Mouse (Mus musculus) E14TG2a.4 (cell line): Measurements from ENCODE around the gene Trip13.

Experiments used
- H3K27me3 ChIP-seq: 2 replicates; pipeline ENCODE4 v1.6.1; 2014; ENCODE audit warnings: low read length, control low read depth; ENCODE audit not compliant: insufficient read depth
- H3K36me3 ChIP-seq: 2 replicates; pipeline ENCODE4 v1.6.1; 2014; ENCODE audit warnings: low read length, control low read depth; ENCODE audit not compliant: insufficient read depth
- H3K4me1 ChIP-seq: replicated peaks from 2 replicates; pipeline ENCODE4 v1.6.1; 2014; ENCODE audit warnings: low read depth, low read length, control low read depth
- H3K4me3 ChIP-seq: replicated peaks from 2 replicates; pipeline ENCODE4 v1.5.1; 2014; ENCODE audit warnings: mild to moderate bottlenecking, low read length
- H3K9me3 ChIP-seq: 2 replicates; pipeline ENCODE4 v1.6.1; 2014; ENCODE audit warnings: low read length, control low read depth
- CTCF ChIP-seq: conservative IDR thresholded peaks from 2 replicates; pipeline ENCODE4 v1.5.1; 2014; ENCODE audit warnings: low read length
- NANOG ChIP-seq: IDR thresholded peaks from 2 replicates; pipeline ENCODE4 v1.6.1; 2014; ENCODE audit warnings: borderline replicate concordance, low read length, mixed read lengths
- POU5F1 ChIP-seq: IDR thresholded peaks from 2 replicates; pipeline ENCODE4 v1.6.1; 2014; ENCODE audit warnings: low read length, borderline replicate concordance

Trip13 gene

GRCm38 (mm10) chr13:73937321-73938176 is at the start of gene Trip13, which contains the start of gene Brd9:
TSS of gene Trip13 (minus strand) at chr13:73937784.
TSS of gene Brd9 (plus strand) at chr13:73937811.
- peaks cover 59% of the 10 kb centered on the region for H3K36me3 ChIP-seq
- TF ChIP-seq CTCF (no peak), POU5F1 (no peak), NANOG (no peak)
- peaks cover 23% of the 10 kb centered on the region for H3K4me1 ChIP-seq
- no peaks in the 10 kb centered on the region for H3K27me3 ChIP-seq
- H3K9me3 ChIP-seq, result no peaks in the 10 kb centered on the region
- H3K4me3 ChIP-seq, result peak within 1 kb of the TSS; percentile 90

- no peak for TF ChIP-seq CTCF
- TF ChIP-seq POU5F1, result no peak
- no peak for TF ChIP-seq NANOG
These were observed 39.4 kb upstream of the Trip13 start for GRCm38 (mm10) chr13:73976935-73977334.

GRCm38 (mm10) chr13:73974523-73974922 is 36.9 kb upstream of the Trip13 start:
- H3K36me3 ChIP-seq, result no peaks in the 10 kb centered on the region
- H3K9me3 ChIP-seq, result peaks cover 18% of the 10 kb centered on the region
- TF ChIP-seq CTCF (no peak), POU5F1 (no peak), NANOG (no peak)
- H3K27me3 ChIP-seq, result no peaks in the 10 kb centered on the region; the same call in 1 of the 2 replicates
- H3K4me1 ChIP-seq, result no peaks in the 10 kb centered on the region
- no peak overlapping the region for H3K4me3 ChIP-seq

More at GRCm38 (mm10) chr13:73976935-73977334, 39.4 kb upstream of the Trip13 start:
- Histone ChIP-seq H3K4me3 (no peak overlapping the region), H3K27me3 (no peaks in the 10 kb centered on the region; the same call in 1 of the 2 replicates), H3K9me3 (no peaks in the 10 kb centered on the region), H3K4me1 (no peaks in the 10 kb centered on the region), H3K36me3 (no peaks in the 10 kb centered on the region)

GRCm38 (mm10) chr13:73970545-73971448 is 33.2 kb upstream of the Trip13 start:
- Histone ChIP-seq H3K27me3 (no peaks in the 10 kb centered on the region; the same call in 1 of the 2 replicates), H3K4me3 (no peak overlapping the region), H3K9me3 (peaks cover 29% of the 10 kb centered on the region), H3K36me3 (no peaks in the 10 kb centered on the region), H3K4me1 (no peaks in the 10 kb centered on the region)
- TF ChIP-seq POU5F1 (no peak), NANOG (no peak), CTCF (peak; percentile 45)

GRCm38 (mm10) chr13:73963551-73963950 is 26.0 kb upstream of the Trip13 start, which contains the start of gene Zdhhc11:
TSS of gene Zdhhc11 (plus strand) at chr13:73963851.
- H3K27me3 ChIP-seq, result no peaks in the 10 kb centered on the region
- no peak within 1 kb of the TSS for H3K4me3 ChIP-seq
- H3K4me1 ChIP-seq, result no peaks in the 10 kb centered on the region
- 0 out of 2 replicates have a peak, but pooled peaks cover 2% of the 10 kb centered on the region for H3K9me3 ChIP-seq
- TF ChIP-seq POU5F1, result no peak
- no peak for TF ChIP-seq NANOG
- no peak for TF ChIP-seq CTCF
- H3K36me3 ChIP-seq, result peaks cover 27% of the 10 kb centered on the region

- Histone ChIP-seq H3K36me3 (peaks cover 49% of the 10 kb centered on the region), H3K4me3 (no peak overlapping the region), H3K4me1 (no peaks in the 10 kb centered on the region), H3K9me3 (no peaks in the 10 kb centered on the region), H3K27me3 (no peaks in the 10 kb centered on the region)
- TF ChIP-seq NANOG (no peak), CTCF (peak; percentile 23; the same call in 1 of the 2 replicates)
These were observed 23.6 kb upstream of the Trip13 start for GRCm38 (mm10) chr13:73961177-73961576.

- peaks cover 59% of the 10 kb centered on the region for H3K36me3 ChIP-seq
- H3K27me3 ChIP-seq, result no peaks in the 10 kb centered on the region
- no peaks in the 10 kb centered on the region for H3K4me1 ChIP-seq
- H3K9me3 ChIP-seq, result no peaks in the 10 kb centered on the region
- no peak overlapping the region for H3K4me3 ChIP-seq
- TF ChIP-seq CTCF (no peak), NANOG (no peak)
These were observed 22.6 kb upstream of the Trip13 start for GRCm38 (mm10) chr13:73960117-73960652.

- H3K27me3 ChIP-seq, result no peaks in the 10 kb centered on the region
- no peak overlapping the region for H3K4me3 ChIP-seq
- peaks cover 93% of the 10 kb centered on the region for H3K36me3 ChIP-seq
- H3K9me3 ChIP-seq, result no peaks in the 10 kb centered on the region
- no peaks in the 10 kb centered on the region for H3K4me1 ChIP-seq
- TF ChIP-seq POU5F1 (no peak), NANOG (no peak), CTCF (no peak)
These were observed 17.9 kb upstream of the Trip13 start for GRCm38 (mm10) chr13:73955531-73955930.
